Mouse (Mus musculus) midbrain, embryonic 12.5 days (tissue): ENCODE data around the gene Fancg. TPM values are rescaled to one million over a fixed set of nuclear protein-coding genes. Genes with fewer than 3 reads are reported as not detected.
A peak's percentile ranks its signal among the peaks of the same experiment; 100 is the strongest.

Source experiments
- ATAC-seq: fragments of 200-750 bp; cut with Nextera tagmentation; 2 replicates; pipeline ENCODE4 v1.8.0; 2017; ENCODE audit warnings: low read depth, moderate TSS enrichment, moderate library complexity; ENCODE audit not compliant: low FRiP score
- H3K27ac ChIP-seq: fragments of 300-500 bp; sonication (generic); replicated peaks from 2 replicates; pipeline ENCODE4 v1.5.1; 2016; ENCODE audit warnings: mild to moderate bottlenecking
- H3K27me3 ChIP-seq: fragments of 300-500 bp; sonication (generic); 2 replicates; pipeline ENCODE4 v1.6.1; 2016; ENCODE audit warnings: mild to moderate bottlenecking
- H3K36me3 ChIP-seq: fragments of 300-500 bp; sonication (generic); 2 replicates; pipeline ENCODE4 v1.6.1; 2016
- H3K4me1 ChIP-seq: fragments of 300-500 bp; sonication (generic); 2 replicates; pipeline ENCODE4 v1.6.1; 2016
- H3K4me2 ChIP-seq: fragments of 300-500 bp; sonication (generic); replicated peaks from 2 replicates; pipeline ENCODE4 v1.6.1; 2016; ENCODE audit warnings: mild to moderate bottlenecking, moderate library complexity
- H3K4me3 ChIP-seq: fragments of 300-500 bp; sonication (generic); 2 replicates; pipeline ENCODE4 v1.5.1; 2016; ENCODE audit warnings: mild to moderate bottlenecking
- H3K9ac ChIP-seq: fragments of 300-500 bp; sonication (generic); replicated peaks from 2 replicates; pipeline ENCODE4 v1.6.1; 2016; ENCODE audit warnings: mild to moderate bottlenecking, moderate library complexity
- H3K9me3 ChIP-seq: fragments of 300-500 bp; sonication (generic); 2 replicates; pipeline ENCODE4 v1.6.1; 2016; ENCODE audit warnings: mild to moderate bottlenecking
- WGBS: fragments of 180-500 bp; shearing (Covaris S2); methylation state at CpG from one replicate; pipeline ENCODE4 v1.1.7; 2016; 5-methylcytosine and 5-hydroxymethylcytosine counted together
- polyA plus RNA-seq: library from polyadenylated mRNA; unstranded; fragments of >200 nt; fragmentation: Nextera tagmentation; extraction: Ambion mirVana; gene quantifications from 2 replicates; pipeline ENCODE4 v1.2.1, GENCODE M21; 2016

The Fancg gene
- polyA plus RNA-seq, 1 experiment from 2014 or later = 24.0 TPM

GRCm38 (mm10) chr4:42973868-42974267 is 36.4 kb downstream of the Fancg start:
- Histone ChIP-seq H3K27ac (no peak overlapping the region), H3K27me3 (no peaks in the 10 kb centered on the region), H3K36me3 (peaks cover 19% of the 10 kb centered on the region), H3K4me2 (no peak overlapping the region), H3K9ac (no peak overlapping the region), H3K9me3 (no peaks in the 10 kb centered on the region), H3K4me3 (no peak overlapping the region), H3K4me1 (no peaks in the 10 kb centered on the region)
- no peak for ATAC-seq
- 85% methylated on average over 5 of the region's 5 CpGs for WGBS

GRCm38 (mm10) chr4:42972952-42973351 is 37.4 kb downstream of the Fancg start:
- H3K27ac ChIP-seq = no peak overlapping the region
- H3K36me3 ChIP-seq = peaks cover 10% of the 10 kb centered on the region; the same call in 1 of the 2 replicates
- no peak for ATAC-seq
- no peak overlapping the region for H3K9ac ChIP-seq
- H3K4me3 ChIP-seq = no peak overlapping the region
- no peak overlapping the region for H3K4me2 ChIP-seq
- H3K27me3 ChIP-seq = no peaks in the 10 kb centered on the region
- H3K4me1 ChIP-seq = no peaks in the 10 kb centered on the region
- WGBS = 78% methylated on average over 4 of the region's 4 CpGs
- H3K9me3 ChIP-seq = no peaks in the 10 kb centered on the region

GRCm38 (mm10) chr4:42969304-42969703 is 41.0 kb downstream of the Fancg start, which contains the start of gene 1700022I11Rik:
1700022I11Rik (plus strand) TSS chr4:42969604.
- Histone ChIP-seq H3K9ac (no peak within 1 kb of the TSS), H3K4me1 (peaks cover 5% of the 10 kb centered on the region), H3K27ac (no peak within 1 kb of the TSS), H3K9me3 (no peaks in the 10 kb centered on the region), H3K4me3 (no peak within 1 kb of the TSS), H3K4me2 (no peak within 1 kb of the TSS), H3K36me3 (no peaks in the 10 kb centered on the region), H3K27me3 (no peaks in the 10 kb centered on the region; the same call in 1 of the 2 replicates)
- WGBS = 90% methylated on average over 4 of the region's 4 CpGs
- no peak for ATAC-seq

- H3K4me3 ChIP-seq = no peak overlapping the region
- H3K27me3 ChIP-seq = no peaks in the 10 kb centered on the region; the same call in 1 of the 2 replicates
- no peaks in the 10 kb centered on the region for H3K9me3 ChIP-seq
- WGBS = 11% methylated on average over 12 of the region's 12 CpGs
- no peak for ATAC-seq
- H3K36me3 ChIP-seq = no peaks in the 10 kb centered on the region
- no peak overlapping the region for H3K9ac ChIP-seq
- H3K4me2 ChIP-seq = peak overlapping the region; percentile 38
- no peak overlapping the region for H3K27ac ChIP-seq
- peaks cover 5% of the 10 kb centered on the region for H3K4me1 ChIP-seq
Observed at GRCm38 (mm10) chr4:42965039-42965719, 45.1 kb downstream of the Fancg start.

GRCm38 (mm10) chr4:42963480-42963879 is 46.8 kb downstream of the Fancg start:
- ATAC-seq = no peak
- H3K4me1 ChIP-seq = peaks cover 5% of the 10 kb centered on the region
- no peaks in the 10 kb centered on the region for H3K9me3 ChIP-seq
- no peak overlapping the region for H3K4me2 ChIP-seq
- H3K4me3 ChIP-seq = no peak overlapping the region
- H3K27ac ChIP-seq = no peak overlapping the region
- no peaks in the 10 kb centered on the region; the same call in 1 of the 2 replicates for H3K27me3 ChIP-seq
- 98% methylated on average over 2 of the region's 2 CpGs for WGBS
- no peaks in the 10 kb centered on the region; the same call in 1 of the 2 replicates for H3K36me3 ChIP-seq
- no peak overlapping the region for H3K9ac ChIP-seq

- Histone ChIP-seq H3K27ac (no peak overlapping the region), H3K4me2 (no peak overlapping the region), H3K27me3 (no peaks in the 10 kb centered on the region; the same call in 1 of the 2 replicates), H3K4me3 (no peak overlapping the region), H3K4me1 (peaks cover 5% of the 10 kb centered on the region), H3K9me3 (no peaks in the 10 kb centered on the region), H3K36me3 (peaks cover 19% of the 10 kb centered on the region), H3K9ac (no peak overlapping the region)
- ATAC-seq = no peak
- 33% methylated on average over 4 of the region's 4 CpGs for WGBS
Observed at GRCm38 (mm10) chr4:42961592-42961991, 48.7 kb downstream of the Fancg start.

- Histone ChIP-seq H3K27me3 (no peaks in the 10 kb centered on the region; the same call in 1 of the 2 replicates), H3K4me1 (peaks cover 6% of the 10 kb centered on the region), H3K9me3 (no peaks in the 10 kb centered on the region), H3K9ac (no peak overlapping the region), H3K4me2 (no peak overlapping the region), H3K36me3 (peaks cover 38% of the 10 kb centered on the region), H3K27ac (no peak overlapping the region), H3K4me3 (no peak overlapping the region)
- ATAC-seq = no peak
- 79% methylated on average over 4 of the region's 4 CpGs for WGBS
Observed at GRCm38 (mm10) chr4:42959382-42959781, 50.9 kb downstream of the Fancg start.

GRCm38 (mm10) chr4:42958942-42959341 is 51.4 kb downstream of the Fancg start:
- Histone ChIP-seq H3K36me3 (peaks cover 38% of the 10 kb centered on the region), H3K9me3 (no peaks in the 10 kb centered on the region), H3K9ac (no peak overlapping the region), H3K27me3 (no peaks in the 10 kb centered on the region), H3K4me2 (no peak overlapping the region), H3K4me1 (peaks cover 10% of the 10 kb centered on the region), H3K27ac (no peak overlapping the region), H3K4me3 (no peak overlapping the region)
- no peak for ATAC-seq
- 75% methylated on average over 8 of the region's 8 CpGs for WGBS

GRCm38 (mm10) chr4:42957979-42958378 is 52.3 kb downstream of the Fancg start:
- Histone ChIP-seq H3K36me3 (peaks cover 38% of the 10 kb centered on the region), H3K4me2 (no peak overlapping the region), H3K27me3 (no peaks in the 10 kb centered on the region), H3K9ac (no peak overlapping the region), H3K4me3 (no peak overlapping the region), H3K4me1 (peaks cover 20% of the 10 kb centered on the region), H3K9me3 (no peaks in the 10 kb centered on the region), H3K27ac (no peak overlapping the region)
- WGBS = 94% methylated on average over 8 of the region's 8 CpGs
- ATAC-seq = no peak

- ATAC-seq = no peak
- peaks cover 26% of the 10 kb centered on the region for H3K4me1 ChIP-seq
- no peak overlapping the region for H3K4me3 ChIP-seq
- H3K4me2 ChIP-seq = no peak overlapping the region
- H3K9ac ChIP-seq = no peak overlapping the region
- H3K27me3 ChIP-seq = no peaks in the 10 kb centered on the region
- H3K9me3 ChIP-seq = no peaks in the 10 kb centered on the region
- H3K36me3 ChIP-seq = peaks cover 38% of the 10 kb centered on the region
- 74% methylated on average over 11 of the region's 11 CpGs for WGBS
- no peak overlapping the region for H3K27ac ChIP-seq
Observed at GRCm38 (mm10) chr4:42957306-42957705, 53.0 kb downstream of the Fancg start.

GRCm38 (mm10) chr4:42956581-42956980 is 53.7 kb downstream of the Fancg start:
- ATAC-seq = no peak

GRCm38 (mm10) chr4:42955200-42955599 is 55.1 kb downstream of the Fancg start:
- Histone ChIP-seq H3K9me3 (no peaks in the 10 kb centered on the region), H3K4me1 (peaks cover 46% of the 10 kb centered on the region), H3K4me2 (no peak overlapping the region), H3K27me3 (no peaks in the 10 kb centered on the region), H3K27ac (no peak overlapping the region), H3K36me3 (peaks cover 38% of the 10 kb centered on the region), H3K4me3 (no peak overlapping the region), H3K9ac (no peak overlapping the region; the same call in 1 of the 2 replicates)
- no peak for ATAC-seq
- 91% methylated on average over 3 of the region's 3 CpGs for WGBS

More at GRCm38 (mm10) chr4:42956581-42956980, 53.7 kb downstream of the Fancg start:
- no peak overlapping the region for H3K4me2 ChIP-seq
- no peaks in the 10 kb centered on the region for H3K9me3 ChIP-seq
- peaks cover 38% of the 10 kb centered on the region for H3K36me3 ChIP-seq
- no peak overlapping the region for H3K4me3 ChIP-seq
- no peak overlapping the region for H3K27ac ChIP-seq
- H3K27me3 ChIP-seq = no peaks in the 10 kb centered on the region
- 94% methylated on average over 17 of the region's 17 CpGs for WGBS
- peaks cover 34% of the 10 kb centered on the region for H3K4me1 ChIP-seq
- no peak overlapping the region for H3K9ac ChIP-seq
